Mouse (Mus musculus) liver, adult 2 months (tissue): Measurements from ENCODE around the gene Il11ra2. TPM values are rescaled to one million over a fixed set of nuclear protein-coding genes. Genes with fewer than 3 reads are reported as not detected.
"Not testable (repeated sequence)": the region's sequence is repeated elsewhere in the genome, so short reads cannot be mapped to it uniquely, and the experiment has no call there.

Experiments
- DNase-seq: peaks from one replicate; pipeline ENCODE4 v3.0.0-alpha.2; 2011; ENCODE audit warnings: low read depth, low spot score; ENCODE audit errors: extremely low read depth
- H3K27ac ChIP-seq: fragments of 200-500 bp; replicated peaks from 2 replicates; pipeline ENCODE4 v1.5.1; 2012; ENCODE audit warnings: low read depth, mild to moderate bottlenecking, control low read depth, inconsistent platforms, low read length; ENCODE audit not compliant: insufficient read depth
- H3K27me3 ChIP-seq: fragments of 200-500 bp; 2 replicates; pipeline ENCODE4 v1.6.1; 2012; ENCODE audit warnings: mild to moderate bottlenecking, moderate library complexity, low read length, inconsistent platforms; ENCODE audit not compliant: control insufficient read depth, insufficient read depth
- H3K36me3 ChIP-seq: fragments of 200-500 bp; 2 replicates; pipeline ENCODE4 v1.6.1; 2012; ENCODE audit warnings: low read length, inconsistent platforms; ENCODE audit not compliant: control insufficient read depth, insufficient read depth
- H3K4me1 ChIP-seq: fragments of 200-500 bp; 2 replicates; pipeline ENCODE4 v1.6.1; 2011; ENCODE audit warnings: low read length; ENCODE audit not compliant: control insufficient read depth, insufficient read depth
- H3K4me3 ChIP-seq: fragments of 200-500 bp; 2 replicates; pipeline ENCODE4 v1.5.1; 2011; ENCODE audit warnings: low read depth, mild to moderate bottlenecking, control low read depth, low read length, moderate library complexity; ENCODE audit not compliant: insufficient read depth
- H3K79me2 ChIP-seq: fragments of 200-500 bp; 2 replicates; pipeline ENCODE4 v1.6.1; 2012; ENCODE audit warnings: inconsistent platforms, mild to moderate bottlenecking, low read length, moderate library complexity; ENCODE audit not compliant: control insufficient read depth, insufficient read depth
- H3K9ac ChIP-seq: fragments of 200-500 bp; 2 replicates; pipeline ENCODE4 v1.6.1; 2012; ENCODE audit warnings: low read depth, mild to moderate bottlenecking, control low read depth, inconsistent platforms, low read length
- WGBS: fragments of 180-500 bp; shearing (Covaris S2); methylation state at CpG from one replicate; pipeline ENCODE4 v1.1.7; 2018; 5-methylcytosine and 5-hydroxymethylcytosine counted together
- polyA plus RNA-seq: library from polyadenylated mRNA; depleted of rRNA; stranded (reverse); fragments of >200 nt; gene quantifications from 2 replicates; pipeline ENCODE4 v1.2.3, GENCODE M21; 2012; rRNA removed
- total RNA-seq: library from RNA; depleted of rRNA; stranded (reverse); fragments of >200 nt; gene quantifications from 2 replicates; pipeline ENCODE4 v1.2.3, GENCODE M21; 2014; rRNA removed

Il11ra2 gene
- total RNA-seq (not detected in 2 replicates), polyA plus RNA-seq (0.28 TPM in 1 of 2 replicates, not detected in the other)

- H3K27me3 ChIP-seq, H3K79me2 ChIP-seq, H3K4me1 ChIP-seq, H3K36me3 ChIP-seq, H3K9ac ChIP-seq, H3K27ac ChIP-seq, H3K4me3 ChIP-seq, DNase-seq: not testable (repeated sequence)
- WGBS = no CpG with 5 or more reads among the region's 3 CpGs
Observed at GRCm38 (mm10) chr4:42661793-42662192, at the start of gene Il11ra2. Gene Il11ra2 (minus strand): TSS chr4:42661893.

- H3K27me3 ChIP-seq, H3K36me3 ChIP-seq, H3K4me3 ChIP-seq, H3K9ac ChIP-seq, H3K27ac ChIP-seq, DNase-seq, H3K4me1 ChIP-seq, H3K79me2 ChIP-seq: not testable (repeated sequence)
- no CpG with 5 or more reads among the region's 18 CpGs for WGBS
Observed at GRCm38 (mm10) chr4:42682183-42682524, 20.5 kb upstream of the Il11ra2 start.

- DNase-seq, H3K9ac ChIP-seq, H3K79me2 ChIP-seq, H3K27me3 ChIP-seq, H3K4me1 ChIP-seq, H3K4me3 ChIP-seq, H3K36me3 ChIP-seq, H3K27ac ChIP-seq: not testable (repeated sequence)
- no CpG with 5 or more reads among the region's 66 CpGs for WGBS
Observed at GRCm38 (mm10) chr4:42681473-42682182, 19.9 kb upstream of the Il11ra2 start.

GRCm38 (mm10) chr4:42680374-42681356, 19.0 kb upstream of the Il11ra2 start:
- not testable (repeated sequence) for DNase-seq, H3K36me3 ChIP-seq, H3K9ac ChIP-seq, H3K79me2 ChIP-seq, H3K27me3 ChIP-seq, H3K4me3 ChIP-seq, H3K4me1 ChIP-seq, H3K27ac ChIP-seq
- no CpG with 5 or more reads among the region's 32 CpGs for WGBS

- H3K27me3 ChIP-seq, DNase-seq: not testable (repeated sequence)
- no CpG with 5 or more reads among the region's 7 CpGs for WGBS
Observed at GRCm38 (mm10) chr4:42679365-42679764, 17.7 kb upstream of the Il11ra2 start.

GRCm38 (mm10) chr4:42675415-42675814, 13.7 kb upstream of the Il11ra2 start:
- not testable (repeated sequence) for DNase-seq, H3K27me3 ChIP-seq, H3K9ac ChIP-seq, H3K79me2 ChIP-seq, H3K4me1 ChIP-seq, H3K36me3 ChIP-seq, H3K4me3 ChIP-seq, H3K27ac ChIP-seq
- WGBS = no CpG with 5 or more reads among the region's 4 CpGs

More at GRCm38 (mm10) chr4:42679365-42679764, 17.7 kb upstream of the Il11ra2 start:
- not testable (repeated sequence) for H3K36me3 ChIP-seq, H3K27ac ChIP-seq, H3K4me3 ChIP-seq, H3K4me1 ChIP-seq, H3K79me2 ChIP-seq, H3K9ac ChIP-seq

GRCm38 (mm10) chr4:42654951-42655350, 6.7 kb downstream of the Il11ra2 start, which contains the start of gene Ccl27b:
Gene Ccl27b (plus strand): TSS chr4:42655251.
- not testable (repeated sequence) for H3K4me3 ChIP-seq, H3K9ac ChIP-seq, H3K27ac ChIP-seq, DNase-seq, H3K79me2 ChIP-seq, H3K36me3 ChIP-seq, H3K27me3 ChIP-seq, H3K4me1 ChIP-seq
- no CpG with 5 or more reads among the region's 9 CpGs for WGBS

GRCm38 (mm10) chr4:42629419-42629818, 32.3 kb downstream of the Il11ra2 start, which contains the start of gene Gm2564:
Gene Gm2564 (plus strand): TSS chr4:42629719.
- H3K79me2 ChIP-seq = not testable (repeated sequence)

More at GRCm38 (mm10) chr4:42629419-42629818, 32.3 kb downstream of the Il11ra2 start, which contains the start of gene Gm2564:
- not testable (repeated sequence) for H3K9ac ChIP-seq, H3K27ac ChIP-seq, DNase-seq, H3K4me3 ChIP-seq, H3K36me3 ChIP-seq, H3K4me1 ChIP-seq, H3K27me3 ChIP-seq
- no CpG with 5 or more reads among the region's 8 CpGs for WGBS
